Mouse (Mus musculus): Measurements from ENCODE around the gene Tab1.

DNA sequence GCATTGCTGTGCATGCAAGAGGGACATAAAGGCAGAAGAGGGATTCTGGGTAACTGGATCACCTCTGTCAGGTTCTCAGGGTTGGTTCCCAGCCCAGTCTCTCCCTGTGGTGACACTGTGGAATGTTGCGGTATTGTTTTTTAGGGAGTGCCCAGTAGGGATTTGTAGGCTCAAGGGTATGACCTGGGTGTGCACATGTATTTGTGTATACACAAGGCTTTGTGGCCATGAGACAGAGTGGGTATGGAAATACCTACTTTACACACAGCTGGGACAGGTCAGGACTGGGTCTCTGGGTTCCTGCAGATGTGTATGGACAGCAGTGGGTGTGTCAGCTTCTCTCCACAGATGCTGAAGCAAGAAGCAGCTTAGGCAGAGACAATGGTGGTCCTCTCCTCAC, 36.6 kb downstream of the Tab1 start:
- TF ChIP-seq MAFK (IDR thresholded peaks at IDR 0.05; ENCODE audit: insufficient read depth, low read depth, low read length): no peak
- TF ChIP-seq HCFC1 (IDR thresholded peaks at IDR 0.05; ENCODE audit: borderline replicate concordance, insufficient read depth, low read length): no peak

Data from ES-E14 (cell line).